Mouse (Mus musculus) ES-E14 (cell line): ENCODE measurements around the gene Zfp980. TPM values are rescaled to one million over a fixed set of nuclear protein-coding genes. Genes with fewer than 3 reads are reported as not detected.
A peak's percentile ranks its signal among the peaks of the same experiment; 100 is the strongest.
"Not testable (repeated sequence)": the region's sequence is repeated elsewhere in the genome, so short reads cannot be mapped to it uniquely, and the experiment has no call there.

Experiments
- DNase-seq: peaks from one replicate; pipeline ENCODE4 v3.0.0-alpha.2; 2013; ENCODE audit warnings: low read depth, low spot score
- H3K27ac ChIP-seq: 2 replicates; pipeline ENCODE4 v1.5.1; 2012; ENCODE audit warnings: low read depth, mild to moderate bottlenecking, low read length, moderate library complexity, mixed read lengths; ENCODE audit not compliant: poor library complexity, insufficient read depth, severe bottlenecking
- H3K36me3 ChIP-seq: 2 replicates; pipeline ENCODE4 v1.6.1; 2012; ENCODE audit warnings: mild to moderate bottlenecking, low read length, moderate library complexity, mixed read lengths; ENCODE audit not compliant: control insufficient read depth, poor library complexity, insufficient read depth, severe bottlenecking
- H3K4me1 ChIP-seq, 2 experiments: fragments of 150-350 bp in 1 of 2; sonication (generic) in 1 of 2; 2 replicates each; pipeline ENCODE4 v1.6.1; 2012; ENCODE audit warnings: low read length in 2 of 2, mild to moderate bottlenecking in 1 of 2, mixed read lengths in 1 of 2; ENCODE audit not compliant: control insufficient read depth in 2 of 2, insufficient read depth in 2 of 2, poor library complexity in 1 of 2
- H3K4me3 ChIP-seq, 2 experiments: fragments of 150-350 bp in 1 of 2; sonication (generic) in 1 of 2; 2 replicates each; pipeline ENCODE4 v1.5.1; 2012; ENCODE audit warnings: low read length in 2 of 2, low read depth in 1 of 2, mild to moderate bottlenecking in 1 of 2, mixed read lengths in 1 of 2; ENCODE audit not compliant: insufficient read depth in 1 of 2, poor library complexity in 1 of 2, severe bottlenecking in 1 of 2
- H3K9ac ChIP-seq: 2 replicates; pipeline ENCODE4 v1.6.1; 2012; ENCODE audit warnings: low read depth, mild to moderate bottlenecking, low read length, mixed read lengths; ENCODE audit not compliant: poor library complexity, insufficient read depth, severe bottlenecking
- H3K9me3 ChIP-seq: fragments of 150-350 bp; sonication (generic); 2 replicates; pipeline ENCODE4 v1.6.1; 2012; ENCODE audit warnings: low read depth, mild to moderate bottlenecking, low read length; ENCODE audit not compliant: control insufficient read depth, insufficient read depth
- in situ Hi-C, 2 experiments: fragments of 600-800 bp; cut with MboI; formaldehyde crosslinking; loops; one replicate each; pipeline ENCODE4 v1.15.1; 2025; ENCODE audit warnings: low sequenced_read_pairs in 2 of 2, inconsistent platforms in 1 of 2; ENCODE audit not compliant: unreplicated experiment in 2 of 2
- total RNA-seq: library from RNA; depleted of rRNA; stranded (reverse); fragments of 300-350 nt; gene quantifications from 2 replicates; pipeline ENCODE4 v1.2.3, GENCODE M21; 2012; rRNA removed

Zfp980 gene
- total RNA-seq, 1 experiment, result 240 TPM

DNA sequence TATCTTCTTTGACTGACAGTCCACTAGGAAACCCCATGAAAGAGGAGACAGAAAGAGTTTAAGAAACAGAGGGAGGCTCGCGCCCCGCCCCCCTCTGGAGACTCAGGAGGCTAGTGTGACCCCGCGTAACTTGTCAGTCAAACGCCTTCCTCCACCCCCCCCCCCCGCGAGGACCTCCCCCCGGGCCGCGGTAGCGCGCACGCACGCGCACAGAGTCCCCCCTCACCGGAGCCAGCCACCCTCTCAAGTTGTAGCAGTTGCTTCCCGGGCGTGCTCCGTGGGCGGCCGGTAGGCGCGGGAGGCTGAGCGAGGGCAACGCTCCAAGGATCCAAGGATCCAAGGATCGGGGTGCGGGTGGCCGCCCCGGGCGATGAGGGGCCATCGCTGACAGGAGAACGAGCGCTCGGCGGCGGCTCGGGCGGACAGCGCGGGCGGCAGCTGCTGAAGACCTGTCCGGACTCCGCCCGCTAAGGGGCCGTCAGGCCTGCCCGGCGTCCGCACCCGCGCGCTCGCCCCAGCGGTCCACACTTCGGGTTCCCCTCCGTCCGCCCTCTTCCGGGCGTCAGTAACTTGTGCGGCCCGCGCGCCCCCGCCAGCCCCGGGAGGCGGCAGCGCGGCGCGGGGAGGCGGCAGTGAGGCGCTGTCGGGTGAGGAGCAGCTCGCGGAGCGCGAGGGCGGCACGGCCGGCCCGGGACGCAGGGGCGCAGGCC lies 74.6 kb downstream of the Zfp980 start:
- H3K4me1 ChIP-seq, in situ Hi-C loops, H3K9me3 ChIP-seq, H3K36me3 ChIP-seq, H3K27ac ChIP-seq: not testable (repeated sequence)
- DNase-seq, result peak; percentile 52
- peak overlapping the region; percentile 48 to 54 for H3K4me3 ChIP-seq
- H3K9ac ChIP-seq, result peak overlapping the region; percentile 67; the same call in 1 of the 2 replicates

DNA sequence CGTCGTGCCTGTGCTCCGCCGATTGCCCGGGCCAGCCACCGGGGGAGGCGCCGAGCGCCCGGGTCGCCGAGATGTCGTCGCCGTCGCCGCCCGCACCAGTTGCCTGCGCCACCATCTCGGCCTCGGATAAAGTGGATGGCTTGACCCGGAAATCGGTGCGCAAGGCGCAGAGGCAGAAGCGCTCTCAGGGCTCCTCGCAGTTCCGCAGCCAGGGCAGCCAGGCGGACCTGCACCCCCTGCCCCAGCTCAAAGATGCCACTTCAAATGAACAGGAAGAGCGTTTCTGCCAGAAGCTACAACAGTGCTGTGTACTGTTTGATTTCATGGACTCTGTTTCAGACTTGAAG lies 75.1 kb downstream of the Zfp980 start:
- H3K36me3 ChIP-seq, H3K4me1 ChIP-seq, H3K4me3 ChIP-seq, H3K9me3 ChIP-seq, in situ Hi-C loops, H3K9ac ChIP-seq, DNase-seq, H3K27ac ChIP-seq: not testable (repeated sequence)

Other genes with a start within 250 kb of the Zfp980 start
- gene Zfp990, start 159.9 kb upstream of the Zfp980 start, total RNA-seq, result 105 and 149 TPM in 2 replicates
- gene Gm13212, start 85.5 kb upstream of the Zfp980 start, total RNA-seq, result 17.0 and 22.0 TPM in 2 replicates
- gene Zfp986, start 198.1 kb downstream of the Zfp980 start, total RNA-seq, result 15.7 and 18.2 TPM in 2 replicates